Mouse (Mus musculus) forebrain, embryonic 14.5 days (tissue): Measurements from ENCODE around the gene Ugt1a10. TPM values are rescaled to one million over a fixed set of nuclear protein-coding genes. Genes with fewer than 3 reads are reported as not detected.
"Not testable (repeated sequence)": the region's sequence is repeated elsewhere in the genome, so short reads cannot be mapped to it uniquely, and the experiment has no call there.

Experiments
- ATAC-seq: fragments of 200-750 bp; cut with Nextera tagmentation; 2 replicates; pipeline ENCODE4 v1.8.0; 2017; ENCODE audit warnings: mild to moderate bottlenecking, moderate library complexity
- DNase-seq: peaks from one replicate; pipeline ENCODE4 v3.0.0-alpha.2; 2015; ENCODE audit warnings: low spot score
- H3K27ac ChIP-seq: fragments of 300-500 bp; sonication (generic); 2 replicates; pipeline ENCODE4 v1.5.1; 2014; ENCODE audit warnings: low read depth, mild to moderate bottlenecking, control low read depth, low read length, moderate library complexity
- H3K27me3 ChIP-seq: fragments of 300-500 bp; sonication (generic); replicated peaks from 2 replicates; pipeline ENCODE4 v1.6.1; 2014; ENCODE audit warnings: low read length, control low read depth, mixed read lengths; ENCODE audit not compliant: control insufficient read depth, insufficient read depth
- H3K36me3 ChIP-seq: fragments of 300-500 bp; sonication (generic); 2 replicates; pipeline ENCODE4 v1.6.1; 2014; ENCODE audit warnings: low read length, control low read depth; ENCODE audit not compliant: control insufficient read depth, insufficient read depth
- H3K4me1 ChIP-seq: fragments of 300-500 bp; sonication (generic); 2 replicates; pipeline ENCODE4 v1.6.1; 2014; ENCODE audit warnings: antibody characterized with exemption, low read length, control low read depth; ENCODE audit not compliant: control insufficient read depth, insufficient read depth
- H3K4me2 ChIP-seq: fragments of 300-500 bp; sonication (generic); 2 replicates; pipeline ENCODE4 v1.6.1; 2014; ENCODE audit warnings: mild to moderate bottlenecking, control low read depth, low read length
- H3K4me3 ChIP-seq: fragments of 300-500 bp; sonication (generic); 2 replicates; pipeline ENCODE4 v1.5.1; 2014; ENCODE audit warnings: low read depth, low read length, control low read depth
- H3K9ac ChIP-seq: fragments of 300-500 bp; sonication (generic); 2 replicates; pipeline ENCODE4 v1.6.1; 2014; ENCODE audit warnings: mild to moderate bottlenecking, low read length, control low read depth, moderate library complexity
- H3K9me3 ChIP-seq: fragments of 300-500 bp; sonication (generic); replicated peaks from 2 replicates; pipeline ENCODE4 v1.6.1; 2016; ENCODE audit warnings: low read length, control low read depth, mixed read lengths; ENCODE audit not compliant: control insufficient read depth
- WGBS: fragments of 180-500 bp; shearing (Covaris S2); extraction: QIAGEN DNeasy Blood & Tissue Kit; methylation state at CpG from one replicate; pipeline ENCODE4 v1.1.7; 2014; 5-methylcytosine and 5-hydroxymethylcytosine counted together
- polyA plus RNA-seq: library from polyadenylated mRNA; unstranded; fragments of >200 nt; fragmentation: Nextera tagmentation; extraction: Ambion mirVana; gene quantifications from 2 replicates; pipeline ENCODE4 v1.2.1, GENCODE M21; 2014

Gene Ugt1a10
- polyA plus RNA-seq, 1 experiment from 2014 or later, result not detected

- H3K4me2 ChIP-seq, ATAC-seq, H3K36me3 ChIP-seq, H3K9ac ChIP-seq, DNase-seq, H3K27me3 ChIP-seq, H3K4me1 ChIP-seq, H3K27ac ChIP-seq, H3K4me3 ChIP-seq, H3K9me3 ChIP-seq: not testable (repeated sequence)
- WGBS, result 84% methylated on average over 4 of the region's 5 CpGs
Measured at GRCm38 (mm10) chr1:88103697-88104468, 48.7 kb downstream of the Ugt1a10 start.

- no peaks in the 10 kb centered on the region for H3K9me3 ChIP-seq
- 92% methylated on average over 1 of the region's 1 CpGs for WGBS
Measured at GRCm38 (mm10) chr1:88104667-88105430, 49.7 kb downstream of the Ugt1a10 start.

GRCm38 (mm10) chr1:88105656-88106055 is 50.5 kb downstream of the Ugt1a10 start:
- Histone ChIP-seq H3K27ac (no peak overlapping the region), H3K4me2 (no peak overlapping the region), H3K9me3 (no peaks in the 10 kb centered on the region), H3K27me3 (no peaks in the 10 kb centered on the region), H3K4me1 (no peaks in the 10 kb centered on the region), H3K36me3 (no peaks in the 10 kb centered on the region), H3K4me3 (no peak overlapping the region), H3K9ac (no peak overlapping the region)
- DNase-seq (no peak), ATAC-seq (no peak)
- WGBS, result 80% methylated on average over 2 of the region's 2 CpGs

More at GRCm38 (mm10) chr1:88104667-88105430, 49.7 kb downstream of the Ugt1a10 start:
- H3K27ac ChIP-seq, result no peak overlapping the region
- no peak overlapping the region for H3K9ac ChIP-seq
- DNase-seq (no peak), ATAC-seq (no peak)
- H3K36me3 ChIP-seq, result no peaks in the 10 kb centered on the region
- no peaks in the 10 kb centered on the region for H3K27me3 ChIP-seq
- H3K4me3 ChIP-seq, result no peak overlapping the region
- H3K4me2 ChIP-seq, result no peak overlapping the region
- no peaks in the 10 kb centered on the region for H3K4me1 ChIP-seq

- not testable (repeated sequence) for DNase-seq, H3K9me3 ChIP-seq, ATAC-seq, H3K9ac ChIP-seq, H3K27me3 ChIP-seq, H3K36me3 ChIP-seq, H3K4me3 ChIP-seq, H3K27ac ChIP-seq, H3K4me2 ChIP-seq, H3K4me1 ChIP-seq
- WGBS, result 85% methylated on average over 2 of the region's 2 CpGs
Measured at GRCm38 (mm10) chr1:88109027-88109557, 53.9 kb downstream of the Ugt1a10 start.

GRCm38 (mm10) chr1:88109604-88110003 is 54.4 kb downstream of the Ugt1a10 start:
- not testable (repeated sequence) for H3K4me3 ChIP-seq, H3K9me3 ChIP-seq, H3K9ac ChIP-seq, H3K27ac ChIP-seq, H3K4me2 ChIP-seq, H3K27me3 ChIP-seq, H3K4me1 ChIP-seq, H3K36me3 ChIP-seq, DNase-seq, ATAC-seq
- 88% methylated on average over 2 of the region's 2 CpGs for WGBS

- not testable (repeated sequence) for H3K9me3 ChIP-seq, DNase-seq, ATAC-seq, H3K36me3 ChIP-seq, H3K27me3 ChIP-seq, H3K4me3 ChIP-seq, H3K4me2 ChIP-seq, H3K4me1 ChIP-seq, H3K27ac ChIP-seq, H3K9ac ChIP-seq
- WGBS, result 95% methylated on average over 6 of the region's 6 CpGs
Measured at GRCm38 (mm10) chr1:88112769-88113168, 57.6 kb downstream of the Ugt1a10 start.

- ATAC-seq, DNase-seq: not testable (repeated sequence)
- 13% methylated on average over 4 of the region's 4 CpGs for WGBS
Measured at GRCm38 (mm10) chr1:88120550-88120949, 65.4 kb downstream of the Ugt1a10 start.

GRCm38 (mm10) chr1:88121521-88121920 is 66.3 kb downstream of the Ugt1a10 start:
- ATAC-seq, H3K9ac ChIP-seq, H3K27me3 ChIP-seq, H3K4me3 ChIP-seq, H3K27ac ChIP-seq, H3K4me1 ChIP-seq, H3K36me3 ChIP-seq, H3K4me2 ChIP-seq, DNase-seq, H3K9me3 ChIP-seq: not testable (repeated sequence)
- WGBS, result no CpG with 5 or more reads among the region's 1 CpGs

More at GRCm38 (mm10) chr1:88120550-88120949, 65.4 kb downstream of the Ugt1a10 start:
- not testable (repeated sequence) for H3K4me2 ChIP-seq, H3K36me3 ChIP-seq, H3K27me3 ChIP-seq, H3K4me1 ChIP-seq, H3K4me3 ChIP-seq, H3K9me3 ChIP-seq, H3K27ac ChIP-seq, H3K9ac ChIP-seq
